Mouse (Mus musculus): ENCODE results near the gene Lmx1a. TPM values are rescaled to one million over a fixed set of nuclear protein-coding genes. Genes with fewer than 3 reads are reported as not detected.

Lmx1a gene
- not detected in 2 replicates for polyA plus RNA-seq (2012)

GRCm38 (mm10) chr1:167689232-167689261 lies at the start of gene Lmx1a:
Gene Lmx1a (plus strand): TSS chr1:167689237.

Other genes with a start within 250 kb of the Lmx1a start
- gene Lrrc52, start 222.5 kb upstream of the Lmx1a start, polyA plus RNA-seq (2012), result 0.08 TPM in 1 of 2 replicates, not detected in the other
- 0.16 and 0.27 TPM in 2 replicates for gene Rxrg, start 90.9 kb upstream of the Lmx1a start, polyA plus RNA-seq (2012)